Mouse (Mus musculus): ENCODE results near the gene Gpd2. TPM values are rescaled to one million over a fixed set of nuclear protein-coding genes. Genes with fewer than 3 reads are reported as not detected.

Gpd2 gene
- polyA plus RNA-seq, 1 experiment from 2014 or later: 12.9 TPM

- Histone ChIP-seq H3K27me3 (replicated peaks) (no peaks in the 10 kb centered on the region), H3K4me3 (no peak overlapping the region), H3K9ac (no peak overlapping the region), H3K27ac (no peak overlapping the region), H3K36me3 (no peaks in the 10 kb centered on the region), H3K9me3 (replicated peaks) (no peaks in the 10 kb centered on the region), H3K4me2 (no peak overlapping the region), H3K4me1 (no peaks in the 10 kb centered on the region)
- WGBS (ENCODE audit: insufficient replicate concordance): 67% methylated on average over 5 of the region's 5 CpGs
- no peak for ATAC-seq
Measured at GRCm38 (mm10) chr2:57231432-57231831, 6.0 kb upstream of the Gpd2 start.

- Histone ChIP-seq H3K4me3 (no peak overlapping the region), H3K27me3 (replicated peaks) (no peaks in the 10 kb centered on the region), H3K4me2 (no peak overlapping the region), H3K9ac (no peak overlapping the region), H3K36me3 (no peaks in the 10 kb centered on the region), H3K4me1 (peaks cover 6% of the 10 kb centered on the region), H3K27ac (no peak overlapping the region), H3K9me3 (replicated peaks) (no peaks in the 10 kb centered on the region)
- 81% methylated on average over 8 of the region's 8 CpGs for WGBS (ENCODE audit: insufficient replicate concordance)
- no peak for ATAC-seq
Measured at GRCm38 (mm10) chr2:57232328-57232727, 5.1 kb upstream of the Gpd2 start.

DNA sequence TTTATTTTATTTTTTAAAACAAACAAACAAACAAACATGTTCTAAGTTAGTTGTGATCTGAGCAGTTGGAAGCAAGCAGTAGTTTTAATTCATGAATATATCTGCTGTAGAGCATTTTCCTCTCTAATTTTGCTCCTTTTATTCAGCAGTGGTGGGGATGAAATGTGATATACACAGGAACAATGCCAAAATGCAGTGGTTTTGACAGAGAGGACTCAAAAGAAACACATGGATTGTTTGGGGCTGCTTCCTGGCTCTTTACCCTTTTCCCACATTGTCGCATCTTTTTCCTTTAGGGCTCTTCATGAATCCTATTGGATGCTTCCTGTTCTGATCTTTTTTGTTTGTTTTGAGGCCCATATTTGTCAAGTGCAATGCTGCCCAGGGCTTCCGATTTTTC lies 1.2 kb upstream of the Gpd2 start:
- Histone ChIP-seq H3K36me3 (no peaks in the 10 kb centered on the region), H3K27me3 (replicated peaks) (no peaks in the 10 kb centered on the region), H3K27ac (no peak overlapping the region), H3K4me1 (peaks cover 22% of the 10 kb centered on the region), H3K9me3 (replicated peaks) (no peaks in the 10 kb centered on the region), H3K4me2 (no peak overlapping the region), H3K4me3 (no peak overlapping the region), H3K9ac (no peak overlapping the region)
- 75% methylated on average over 2 of the region's 2 CpGs for WGBS (ENCODE audit: insufficient replicate concordance)
- no peak for ATAC-seq

- no peaks in the 10 kb centered on the region for H3K36me3 ChIP-seq
- peak overlapping the region; percentile 83 for H3K9ac ChIP-seq
- WGBS (ENCODE audit: insufficient replicate concordance): 68% methylated on average over 6 of the region's 6 CpGs
- H3K4me2 ChIP-seq: peak overlapping the region; percentile 94
- H3K4me1 ChIP-seq: peaks cover 22% of the 10 kb centered on the region
- no peaks in the 10 kb centered on the region for H3K27me3 ChIP-seq (replicated peaks)
- no peak overlapping the region for H3K4me3 ChIP-seq
- no peaks in the 10 kb centered on the region for H3K9me3 ChIP-seq (replicated peaks)
- ATAC-seq: no peak
- no peak overlapping the region for H3K27ac ChIP-seq
Measured at GRCm38 (mm10) chr2:57237026-57237425, 409 bp upstream of the Gpd2 start.

DNA sequence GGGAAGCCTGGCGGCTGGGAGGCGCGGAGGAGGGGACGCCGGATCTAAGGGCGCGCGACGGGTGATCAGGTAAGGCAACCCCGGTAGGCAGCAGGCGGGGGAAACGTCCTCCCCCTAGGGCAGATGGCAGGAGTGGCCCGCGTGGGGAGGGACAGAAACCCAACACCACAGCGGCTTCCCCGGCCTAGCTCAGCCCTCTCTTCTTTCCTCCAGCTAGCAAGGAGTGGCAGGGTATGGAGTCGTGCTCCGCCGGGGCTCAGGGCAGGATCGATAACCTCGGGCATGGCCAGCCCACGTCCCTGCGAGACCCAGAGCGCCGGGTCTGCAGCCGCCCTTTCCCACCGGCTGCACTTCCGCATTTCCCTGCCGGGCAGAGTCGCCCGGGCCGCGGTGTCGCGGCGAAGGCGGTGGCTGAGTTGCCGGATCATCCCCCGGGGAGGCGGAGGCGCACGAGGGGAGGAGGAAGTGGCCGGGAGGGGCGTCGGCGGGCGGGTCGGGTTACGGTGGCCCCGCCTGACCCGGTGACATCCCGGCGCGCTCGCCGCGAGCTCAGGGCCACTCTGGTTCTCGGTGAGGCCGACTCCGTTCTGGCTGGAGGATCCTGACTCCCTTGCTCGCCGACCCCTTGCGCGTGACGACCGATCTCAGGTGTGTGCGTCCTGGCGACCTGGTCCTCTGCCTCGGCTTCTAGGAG lies 632 bp downstream of the Gpd2 start:
- Histone ChIP-seq H3K36me3 (no peaks in the 10 kb centered on the region), H3K9ac (peak overlapping the region; percentile 83), H3K27me3 (replicated peaks) (no peaks in the 10 kb centered on the region), H3K27ac (peak overlapping the region; percentile 77), H3K4me2 (peak overlapping the region; percentile 94), H3K4me3 (peak overlapping the region; percentile 73), H3K9me3 (replicated peaks) (no peaks in the 10 kb centered on the region), H3K4me1 (peaks cover 22% of the 10 kb centered on the region)
- ATAC-seq: peak; percentile 95
- WGBS (ENCODE audit: insufficient replicate concordance): under 1% methylated on average over 66 of the region's 69 CpGs

GRCm38 (mm10) chr2:57238614-57239165 lies 1.3 kb downstream of the Gpd2 start:
- WGBS (ENCODE audit: insufficient replicate concordance): 1% methylated on average over 17 of the region's 17 CpGs

DNA sequence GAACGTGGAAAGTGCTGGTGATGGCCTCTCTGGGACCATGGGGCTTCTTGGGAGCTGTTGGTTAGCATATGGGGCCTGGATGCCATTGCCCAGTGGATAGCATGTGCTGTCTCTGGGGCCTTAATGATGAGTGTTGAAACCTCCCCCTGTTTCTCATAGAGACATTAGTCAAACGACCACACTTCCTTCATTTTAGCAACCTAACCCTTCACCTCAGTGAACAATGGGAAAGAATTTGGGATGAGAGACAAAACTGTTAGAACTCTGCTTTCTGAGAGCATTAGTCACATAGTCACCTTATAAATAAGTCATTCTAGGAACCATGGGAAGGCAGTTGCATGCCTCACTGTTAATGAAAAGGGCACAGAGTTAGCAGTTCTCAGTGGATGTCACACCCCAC lies 1.9 kb downstream of the Gpd2 start:
- Histone ChIP-seq H3K9ac (no peak overlapping the region), H3K4me1 (peaks cover 22% of the 10 kb centered on the region), H3K9me3 (replicated peaks) (no peaks in the 10 kb centered on the region), H3K27ac (no peak overlapping the region), H3K4me3 (peak overlapping the region; percentile 73), H3K4me2 (peak overlapping the region; percentile 94), H3K36me3 (no peaks in the 10 kb centered on the region), H3K27me3 (replicated peaks) (no peaks in the 10 kb centered on the region)
- 17% methylated on average over 2 of the region's 2 CpGs for WGBS (ENCODE audit: insufficient replicate concordance)
- no peak for ATAC-seq

More at GRCm38 (mm10) chr2:57238614-57239165, 1.3 kb downstream of the Gpd2 start:
- peak; percentile 68 for ATAC-seq
- Histone ChIP-seq H3K4me2 (peak overlapping the region; percentile 94), H3K27me3 (replicated peaks) (no peaks in the 10 kb centered on the region), H3K36me3 (no peaks in the 10 kb centered on the region), H3K4me1 (peaks cover 22% of the 10 kb centered on the region), H3K4me3 (peak overlapping the region; percentile 73), H3K9ac (peak overlapping the region; percentile 83), H3K9me3 (replicated peaks) (no peaks in the 10 kb centered on the region), H3K27ac (peak overlapping the region; percentile 77)

DNA sequence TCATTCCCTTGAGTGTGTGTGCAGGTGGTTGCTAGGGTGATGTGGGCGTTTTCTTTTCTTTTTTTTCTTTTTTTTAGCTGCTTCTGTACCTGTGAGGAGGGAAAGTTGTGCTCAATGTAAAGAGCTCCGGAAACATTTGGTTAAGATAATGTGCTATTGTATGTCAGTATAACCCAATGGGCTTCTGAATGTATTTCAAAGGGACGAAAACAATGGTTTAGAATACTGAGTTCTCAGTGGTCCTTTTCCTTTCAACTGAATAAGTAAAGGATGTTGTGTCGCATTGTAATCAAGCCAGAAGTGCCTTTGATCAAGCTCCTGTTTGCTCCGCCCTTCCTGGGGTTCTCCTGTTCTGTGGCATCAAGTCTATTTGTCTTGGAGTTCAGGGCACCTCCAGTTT lies 6.6 kb downstream of the Gpd2 start:
- no peak for ATAC-seq
- WGBS (ENCODE audit: insufficient replicate concordance): 63% methylated on average over 5 of the region's 5 CpGs
- no peak overlapping the region for H3K4me2 ChIP-seq
- no peaks in the 10 kb centered on the region for H3K36me3 ChIP-seq
- no peaks in the 10 kb centered on the region for H3K9me3 ChIP-seq (replicated peaks)
- no peak overlapping the region for H3K9ac ChIP-seq
- H3K4me1 ChIP-seq: peaks cover 7% of the 10 kb centered on the region
- H3K27me3 ChIP-seq (replicated peaks): no peaks in the 10 kb centered on the region
- H3K27ac ChIP-seq: no peak overlapping the region
- no peak overlapping the region for H3K4me3 ChIP-seq

GRCm38 (mm10) chr2:57245721-57246328 lies 8.4 kb downstream of the Gpd2 start:
- Histone ChIP-seq H3K4me3 (no peak overlapping the region), H3K27me3 (replicated peaks) (no peaks in the 10 kb centered on the region), H3K27ac (no peak overlapping the region), H3K9ac (no peak overlapping the region), H3K4me2 (no peak overlapping the region), H3K9me3 (replicated peaks) (no peaks in the 10 kb centered on the region), H3K36me3 (no peaks in the 10 kb centered on the region), H3K4me1 (no peaks in the 10 kb centered on the region)
- ATAC-seq: no peak
- 81% methylated on average over 6 of the region's 6 CpGs for WGBS (ENCODE audit: insufficient replicate concordance)

DNA sequence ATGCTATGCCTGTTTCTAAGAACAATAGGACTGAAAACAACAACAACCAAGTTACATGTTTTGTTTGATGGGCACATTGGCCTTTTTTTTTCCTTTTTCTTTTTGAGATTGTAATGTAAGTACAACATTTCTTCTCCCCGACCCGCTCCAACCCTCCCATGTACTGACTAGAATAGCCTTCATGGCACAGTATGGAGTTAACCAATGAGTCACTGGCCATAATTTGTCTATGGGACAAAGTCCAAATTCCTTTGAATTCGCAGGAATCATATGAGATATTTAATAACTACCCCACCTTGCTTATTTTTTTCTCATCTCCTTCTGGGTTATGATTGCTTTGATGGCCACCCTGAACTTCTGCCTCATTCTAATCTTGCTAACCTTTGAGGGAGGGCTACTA lies 12.7 kb downstream of the Gpd2 start:
- no peak for ATAC-seq
- Histone ChIP-seq H3K4me1 (no peaks in the 10 kb centered on the region), H3K27ac (no peak overlapping the region), H3K9ac (no peak overlapping the region), H3K4me3 (no peak overlapping the region), H3K4me2 (no peak overlapping the region), H3K9me3 (replicated peaks) (no peaks in the 10 kb centered on the region), H3K27me3 (replicated peaks) (no peaks in the 10 kb centered on the region), H3K36me3 (no peaks in the 10 kb centered on the region)
- WGBS (ENCODE audit: insufficient replicate concordance): 76% methylated on average over 3 of the region's 3 CpGs

- Histone ChIP-seq H3K4me3 (no peak overlapping the region), H3K4me2 (no peak overlapping the region), H3K9me3 (replicated peaks) (no peaks in the 10 kb centered on the region), H3K36me3 (no peaks in the 10 kb centered on the region), H3K4me1 (no peaks in the 10 kb centered on the region), H3K27me3 (replicated peaks) (no peaks in the 10 kb centered on the region), H3K27ac (no peak overlapping the region), H3K9ac (no peak overlapping the region)
- ATAC-seq: no peak
- WGBS (ENCODE audit: insufficient replicate concordance): 71% methylated on average over 13 of the region's 13 CpGs
Measured at GRCm38 (mm10) chr2:57251636-57252317, 14.3 kb downstream of the Gpd2 start.
